Mouse (Mus musculus): ENCODE measurements around the gene Epn1. TPM values are rescaled to one million over a fixed set of nuclear protein-coding genes. Genes with fewer than 3 reads are reported as not detected.
"Not testable (repeated sequence)": the region's sequence is repeated elsewhere in the genome, so short reads cannot be mapped to it uniquely, and the experiment has no call there.

Gene Epn1
- polyA plus RNA-seq, 1 experiment, result 483 TPM

GRCm38 (mm10) chr7:5062360-5063001 lies 17.6 kb upstream of the Epn1 start:
- peaks cover 3% of the 10 kb centered on the region; the same call in 1 of the 2 replicates for H3K27me3 ChIP-seq (ENCODE audit: control insufficient read depth, insufficient read depth, low read length)
- H3K27ac ChIP-seq (ENCODE audit: insufficient read depth, low read depth, low read length), result peak overlapping the region; percentile 77
- peaks cover 14% of the 10 kb centered on the region for H3K36me3 ChIP-seq (ENCODE audit: control insufficient read depth, insufficient read depth, low read length)
- peak overlapping the region; percentile 90 for H3K4me3 ChIP-seq (ENCODE audit: low read depth, low read length)
- WGBS, result under 1% methylated on average over 50 of the region's 51 CpGs
- peaks cover 10% of the 10 kb centered on the region for H3K4me1 ChIP-seq (ENCODE audit: control insufficient read depth, insufficient read depth, insufficient read length, low read length)
- no peak for TF ChIP-seq POLR2A (IDR thresholded peaks at IDR 0.05; ENCODE audit: low read depth, low read length)
- TF ChIP-seq CTCF (IDR thresholded peaks at IDR 0.05; ENCODE audit: extremely low read depth, insufficient read length, insufficient replicate concordance, low read depth, low read length), result no peak

GRCm38 (mm10) chr7:5064886-5065285 lies 15.1 kb upstream of the Epn1 start:
- Histone ChIP-seq H3K4me3 (ENCODE audit: low read depth, low read length) (no peak overlapping the region), H3K27ac (ENCODE audit: insufficient read depth, low read depth, low read length) (no peak overlapping the region), H3K36me3 (ENCODE audit: control insufficient read depth, insufficient read depth, low read length) (peaks cover 38% of the 10 kb centered on the region), H3K4me1 (ENCODE audit: control insufficient read depth, insufficient read depth, insufficient read length, low read length) (peaks cover 10% of the 10 kb centered on the region), H3K27me3 (ENCODE audit: control insufficient read depth, insufficient read depth, low read length) (no peaks in the 10 kb centered on the region)
- TF ChIP-seq POLR2A (IDR thresholded peaks at IDR 0.05; ENCODE audit: low read depth, low read length) (no peak), CTCF (IDR thresholded peaks at IDR 0.05; ENCODE audit: extremely low read depth, insufficient read length, insufficient replicate concordance, low read depth, low read length) (no peak)
- 78% methylated on average over 6 of the region's 6 CpGs for WGBS

GRCm38 (mm10) chr7:5073586-5073985 lies 6.4 kb upstream of the Epn1 start:
- H3K4me3 ChIP-seq (ENCODE audit: low read depth, low read length), result no peak overlapping the region
- H3K27me3 ChIP-seq (ENCODE audit: control insufficient read depth, insufficient read depth, low read length), result no peaks in the 10 kb centered on the region
- H3K36me3 ChIP-seq (ENCODE audit: control insufficient read depth, insufficient read depth, low read length), result peaks cover 83% of the 10 kb centered on the region
- 29% methylated on average over 1 of the region's 1 CpGs for WGBS
- H3K4me1 ChIP-seq (ENCODE audit: control insufficient read depth, insufficient read depth, insufficient read length, low read length), result no peaks in the 10 kb centered on the region
- H3K27ac ChIP-seq (ENCODE audit: insufficient read depth, low read depth, low read length), result no peak overlapping the region
- TF ChIP-seq POLR2A (IDR thresholded peaks at IDR 0.05; ENCODE audit: low read depth, low read length), result no peak
- TF ChIP-seq CTCF (IDR thresholded peaks at IDR 0.05; ENCODE audit: extremely low read depth, insufficient read length, insufficient replicate concordance, low read depth, low read length), result no peak

GRCm38 (mm10) chr7:5074984-5075383 lies 5.1 kb upstream of the Epn1 start:
- TF ChIP-seq CTCF (IDR thresholded peaks at IDR 0.05; ENCODE audit: extremely low read depth, insufficient read length, insufficient replicate concordance, low read depth, low read length) (no peak), POLR2A (IDR thresholded peaks at IDR 0.05; ENCODE audit: low read depth, low read length) (no peak)
- Histone ChIP-seq H3K4me3 (ENCODE audit: low read depth, low read length) (no peak overlapping the region), H3K27me3 (ENCODE audit: control insufficient read depth, insufficient read depth, low read length) (no peaks in the 10 kb centered on the region), H3K27ac (ENCODE audit: insufficient read depth, low read depth, low read length) (no peak overlapping the region), H3K36me3 (ENCODE audit: control insufficient read depth, insufficient read depth, low read length) (peaks cover 73% of the 10 kb centered on the region), H3K4me1 (ENCODE audit: control insufficient read depth, insufficient read depth, insufficient read length, low read length) (peaks cover 1% of the 10 kb centered on the region; the same call in 1 of the 2 replicates)
- WGBS, result 89% methylated on average over 5 of the region's 5 CpGs

- Histone ChIP-seq H3K36me3 (ENCODE audit: control insufficient read depth, insufficient read depth, low read length) (peaks cover 56% of the 10 kb centered on the region), H3K27me3 (ENCODE audit: control insufficient read depth, insufficient read depth, low read length) (no peaks in the 10 kb centered on the region), H3K4me3 (ENCODE audit: low read depth, low read length) (no peak overlapping the region), H3K4me1 (ENCODE audit: control insufficient read depth, insufficient read depth, insufficient read length, low read length) (peaks cover 1% of the 10 kb centered on the region; the same call in 1 of the 2 replicates), H3K27ac (ENCODE audit: insufficient read depth, low read depth, low read length) (no peak overlapping the region)
- no peak for TF ChIP-seq POLR2A (IDR thresholded peaks at IDR 0.05; ENCODE audit: low read depth, low read length)
- TF ChIP-seq CTCF (IDR thresholded peaks at IDR 0.05; ENCODE audit: extremely low read depth, insufficient read length, insufficient replicate concordance, low read depth, low read length), result no peak
- 59% methylated on average over 2 of the region's 2 CpGs for WGBS
These were observed 3.1 kb upstream of the Epn1 start for GRCm38 (mm10) chr7:5076931-5077330.

- WGBS, result 41% methylated on average over 10 of the region's 13 CpGs
- H3K4me1 ChIP-seq (ENCODE audit: control insufficient read depth, insufficient read depth, insufficient read length, low read length), result peaks cover 14% of the 10 kb centered on the region
- H3K27me3 ChIP-seq (ENCODE audit: control insufficient read depth, insufficient read depth, low read length), result not testable (repeated sequence)
- H3K27ac ChIP-seq (ENCODE audit: insufficient read depth, low read depth, low read length), result peak overlapping the region; percentile 77
- H3K4me3 ChIP-seq (ENCODE audit: low read depth, low read length), result peak overlapping the region; percentile 91
- peaks cover 40% of the 10 kb centered on the region for H3K36me3 ChIP-seq (ENCODE audit: control insufficient read depth, insufficient read depth, low read length)
These were observed 548 bp upstream of the Epn1 start for GRCm38 (mm10) chr7:5079365-5080009.

GRCm38 (mm10) chr7:5080815-5081214 lies 780 bp downstream of the Epn1 start:
- peak overlapping the region; percentile 87 for H3K27ac ChIP-seq (ENCODE audit: insufficient read depth, low read depth, low read length)
- H3K27me3 ChIP-seq (ENCODE audit: control insufficient read depth, insufficient read depth, low read length), result no peaks in the 10 kb centered on the region
- TF ChIP-seq CTCF (IDR thresholded peaks at IDR 0.05; ENCODE audit: extremely low read depth, insufficient read length, insufficient replicate concordance, low read depth, low read length) (no peak), POLR2A (IDR thresholded peaks at IDR 0.05; ENCODE audit: low read depth, low read length) (no peak)
- H3K4me1 ChIP-seq (ENCODE audit: control insufficient read depth, insufficient read depth, insufficient read length, low read length), result peaks cover 24% of the 10 kb centered on the region
- peak overlapping the region; percentile 91 for H3K4me3 ChIP-seq (ENCODE audit: low read depth, low read length)
- H3K36me3 ChIP-seq (ENCODE audit: control insufficient read depth, insufficient read depth, low read length), result peaks cover 42% of the 10 kb centered on the region
- WGBS, result 2% methylated on average over 6 of the region's 6 CpGs
